Mouse (Mus musculus): ENCODE results near the gene Hist1h2ae.
"Not testable (repeated sequence)": the region's sequence is repeated elsewhere in the genome, so short reads cannot be mapped to it uniquely, and the experiment has no call there.

Hist1h2ae gene

DNA sequence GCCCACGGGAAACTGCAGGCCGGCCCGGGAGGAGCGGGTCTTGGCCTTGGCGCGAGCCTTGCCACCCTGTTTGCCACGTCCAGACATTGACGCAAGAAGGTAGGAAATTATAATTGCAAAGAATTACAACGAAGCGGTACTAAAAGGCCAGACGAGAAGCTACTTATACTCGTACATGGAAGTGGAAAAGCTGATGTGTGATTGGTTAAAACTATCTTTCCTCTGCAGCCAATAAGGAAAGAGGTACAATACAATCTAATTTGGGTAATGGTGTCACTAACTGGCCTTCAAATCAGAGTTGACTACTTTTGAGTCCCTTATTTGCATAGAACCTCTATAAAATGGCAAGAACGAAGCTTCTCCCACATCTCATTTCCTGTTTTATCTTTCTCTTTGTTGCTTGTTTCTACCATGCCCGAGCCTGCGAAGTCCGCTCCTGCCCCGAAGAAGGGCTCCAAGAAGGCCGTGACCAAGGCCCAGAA, at the start of gene Hist1h2ae, which contains the start of gene Hist1h2bg:
Gene Hist1h2ae, minus strand, starts transcription at position 199 of the 482 bp plus-strand sequence.
Gene Hist1h2bg, plus strand, starts transcription at position 375 of the 482 bp plus-strand sequence.
- peak; percentile 43 for DNase-seq

- DNase-seq: peak; percentile 9
Measured at GRCm38 (mm10) chr13:23620056-23620732, 49.2 kb upstream of the Hist1h2ae start.

DNA sequence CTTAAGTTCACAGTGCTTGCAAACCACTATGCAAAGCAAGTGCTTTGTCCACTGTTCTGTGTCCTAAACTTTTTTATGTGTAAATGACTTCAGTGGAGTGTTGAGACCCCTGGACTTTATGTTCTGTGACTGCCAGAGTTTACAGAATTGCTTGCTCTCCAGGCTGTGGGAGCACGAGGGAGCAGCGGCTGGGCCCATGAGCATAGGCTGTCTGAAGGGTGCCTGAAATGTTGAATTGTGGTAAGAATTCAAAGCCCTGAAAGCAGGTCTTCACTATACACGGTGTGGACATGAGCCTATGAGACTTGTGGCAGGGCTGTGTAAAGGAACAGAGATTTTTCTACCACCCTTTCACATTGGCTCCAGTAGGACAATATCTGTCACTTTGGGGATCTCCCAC, 40.6 kb upstream of the Hist1h2ae start:
- no peak for DNase-seq

DNA sequence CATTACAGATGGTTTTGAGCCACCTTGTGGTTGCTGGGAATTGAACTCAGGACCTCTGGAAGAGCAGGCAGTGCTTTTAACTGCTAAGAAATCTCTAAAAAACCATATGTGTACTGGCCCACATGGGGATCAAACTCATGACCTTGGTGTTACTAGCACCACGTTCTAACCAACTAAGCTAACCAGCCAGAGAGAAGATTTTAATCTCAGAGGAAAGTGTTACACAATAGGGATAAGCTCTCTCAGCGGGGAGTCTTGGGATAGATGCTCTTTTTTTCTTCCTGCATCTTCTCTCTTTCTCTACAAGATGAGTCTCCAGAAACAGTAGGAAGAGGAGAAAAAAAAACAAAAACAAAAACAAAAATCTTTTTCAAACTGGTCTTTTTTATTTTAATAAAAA, 39.4 kb upstream of the Hist1h2ae start:
- DNase-seq: no peak

DNA sequence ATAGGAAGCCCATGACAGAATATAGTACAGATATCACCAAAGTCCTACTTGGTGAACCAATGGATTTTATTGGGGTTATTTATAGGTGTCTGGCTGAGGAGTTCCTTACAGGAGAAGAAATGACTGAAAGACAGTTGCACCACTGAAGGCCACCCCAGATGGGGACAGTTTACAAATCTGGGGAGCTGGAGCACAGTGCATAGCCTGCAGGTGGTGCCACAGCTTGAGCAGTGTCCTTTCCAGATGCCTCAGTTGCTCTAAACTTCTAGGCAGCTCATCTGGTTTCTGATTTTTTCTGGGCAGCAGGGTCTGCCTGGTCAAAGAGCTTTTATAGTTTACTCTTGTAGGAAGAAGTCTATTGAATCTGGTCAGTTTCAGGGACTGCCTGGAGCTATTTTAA, 38.8 kb upstream of the Hist1h2ae start:
- DNase-seq: no peak

DNA sequence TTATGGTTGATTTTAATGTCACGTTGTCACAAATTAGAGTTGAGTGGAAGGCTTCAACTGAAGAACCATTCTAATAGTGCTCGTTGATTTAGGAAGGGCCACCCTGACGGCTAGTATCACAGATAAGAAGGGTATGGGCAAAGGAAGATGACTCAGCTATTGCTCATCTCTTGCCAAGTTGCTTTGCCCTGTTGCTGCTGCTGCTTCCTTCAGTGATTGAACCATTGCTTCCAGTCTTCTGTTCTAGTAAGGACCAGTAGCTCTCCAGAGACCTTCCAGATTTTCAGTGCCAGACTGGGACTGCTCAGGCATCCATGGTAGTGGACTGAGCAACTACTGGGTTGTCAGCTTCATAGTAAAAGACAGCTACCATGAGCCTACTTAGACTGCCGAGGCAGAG, 38.2 kb upstream of the Hist1h2ae start:
- no peak for DNase-seq

- no peak for DNase-seq
Measured at GRCm38 (mm10) chr13:23605052-23605451, 34.0 kb upstream of the Hist1h2ae start.

- DNase-seq: no peak
Measured at GRCm38 (mm10) chr13:23604452-23604851, 33.4 kb upstream of the Hist1h2ae start.

DNA sequence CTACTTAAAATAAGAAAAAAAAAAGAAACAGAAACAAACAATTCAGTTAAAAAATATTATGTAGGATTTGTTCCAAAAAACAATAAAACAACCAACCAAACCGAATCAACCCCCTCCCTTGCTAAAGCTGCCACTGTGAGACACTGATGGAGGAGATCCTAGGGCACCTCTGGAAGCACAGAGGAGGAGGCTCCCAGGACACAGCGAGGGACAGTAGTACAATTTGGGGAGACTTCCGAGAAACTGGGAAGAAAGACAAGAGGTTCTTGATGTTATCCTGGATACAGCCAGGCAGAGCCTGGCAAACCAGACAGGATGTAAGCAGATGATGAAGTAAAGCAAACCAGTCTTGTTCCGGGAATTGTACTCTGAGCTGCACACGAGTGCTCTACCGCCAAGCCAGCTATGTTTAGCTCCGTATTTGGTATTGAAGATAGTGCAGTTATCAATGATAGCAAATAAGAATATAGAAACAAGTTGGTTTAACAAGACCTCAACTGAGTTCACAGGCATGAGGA, 32.2 kb upstream of the Hist1h2ae start:
- no peak for DNase-seq

DNA sequence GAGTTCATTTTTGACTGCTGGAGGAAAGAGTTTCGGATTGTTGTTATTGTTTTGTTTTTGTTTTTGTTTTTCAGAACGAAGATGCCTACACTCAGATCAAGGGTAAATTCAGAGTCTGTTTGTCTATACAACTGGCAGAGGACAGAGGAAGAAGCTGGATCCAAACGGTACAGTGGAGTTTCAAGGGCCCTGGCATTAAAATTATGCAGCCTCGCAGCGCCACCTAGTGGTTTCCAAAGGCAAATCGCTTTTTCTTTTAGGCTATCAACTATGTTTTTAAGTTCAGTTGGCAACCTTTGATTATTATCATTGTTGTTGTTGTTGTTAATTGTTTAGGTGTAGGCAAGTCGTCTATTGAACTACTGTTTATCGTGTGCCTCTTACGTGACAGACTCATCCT, 26.9 kb upstream of the Hist1h2ae start:
- DNase-seq: peak; percentile 65

DNA sequence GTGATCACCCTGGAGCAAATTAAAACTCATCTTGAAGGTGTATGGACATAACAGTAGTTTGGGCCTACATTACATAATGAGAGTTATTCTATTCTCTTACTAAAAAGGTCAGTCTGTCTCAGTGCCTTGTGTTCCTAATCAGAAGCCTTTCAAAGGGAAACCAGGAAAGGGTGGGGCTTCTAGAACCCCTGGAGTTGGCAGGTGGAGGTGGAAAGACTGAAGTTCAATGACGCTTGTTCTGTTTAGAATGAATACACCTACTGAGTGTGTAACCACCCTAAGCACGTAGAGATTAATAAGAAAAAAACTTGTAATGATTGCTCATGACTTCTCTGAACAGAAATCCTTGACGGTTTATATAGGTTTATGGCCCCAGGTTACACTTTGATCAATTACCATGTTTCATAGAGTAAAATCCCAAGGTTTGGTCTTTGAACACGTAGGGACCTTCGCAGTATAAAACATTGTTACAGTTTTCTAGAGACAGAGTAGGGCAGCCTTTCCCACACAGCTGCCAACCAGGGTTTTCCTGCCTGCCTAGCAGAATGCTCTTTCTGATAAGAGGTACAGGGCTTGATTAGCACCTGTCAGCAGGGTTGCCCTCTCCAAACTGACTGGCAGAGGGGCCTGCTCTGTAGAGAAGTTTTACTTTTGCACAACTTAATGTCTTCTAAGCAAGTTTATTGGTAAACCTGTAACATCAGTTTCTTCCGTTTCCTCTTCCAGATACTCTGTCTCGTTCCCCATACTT, 24.8 kb upstream of the Hist1h2ae start:
- no peak for DNase-seq

DNA sequence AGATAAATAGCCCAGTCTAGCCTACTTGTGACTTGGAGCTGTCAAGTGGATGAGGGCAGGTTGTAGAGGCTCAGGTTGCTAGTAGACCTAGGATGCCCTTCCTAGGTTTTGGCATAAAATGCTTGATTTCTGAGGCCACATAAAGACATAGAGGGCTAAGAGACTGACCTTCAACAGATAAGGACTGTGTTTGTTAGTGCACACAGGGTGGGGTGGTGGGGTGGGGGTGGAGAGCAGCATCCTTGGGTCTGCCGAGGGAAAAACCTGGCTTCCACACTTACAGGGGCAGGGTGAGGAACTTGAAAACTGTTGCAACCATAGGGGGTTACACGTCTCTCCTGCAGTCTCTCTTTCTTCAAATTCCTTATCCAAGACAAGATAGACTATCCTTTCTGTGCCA, 24.2 kb upstream of the Hist1h2ae start:
- DNase-seq: no peak

DNA sequence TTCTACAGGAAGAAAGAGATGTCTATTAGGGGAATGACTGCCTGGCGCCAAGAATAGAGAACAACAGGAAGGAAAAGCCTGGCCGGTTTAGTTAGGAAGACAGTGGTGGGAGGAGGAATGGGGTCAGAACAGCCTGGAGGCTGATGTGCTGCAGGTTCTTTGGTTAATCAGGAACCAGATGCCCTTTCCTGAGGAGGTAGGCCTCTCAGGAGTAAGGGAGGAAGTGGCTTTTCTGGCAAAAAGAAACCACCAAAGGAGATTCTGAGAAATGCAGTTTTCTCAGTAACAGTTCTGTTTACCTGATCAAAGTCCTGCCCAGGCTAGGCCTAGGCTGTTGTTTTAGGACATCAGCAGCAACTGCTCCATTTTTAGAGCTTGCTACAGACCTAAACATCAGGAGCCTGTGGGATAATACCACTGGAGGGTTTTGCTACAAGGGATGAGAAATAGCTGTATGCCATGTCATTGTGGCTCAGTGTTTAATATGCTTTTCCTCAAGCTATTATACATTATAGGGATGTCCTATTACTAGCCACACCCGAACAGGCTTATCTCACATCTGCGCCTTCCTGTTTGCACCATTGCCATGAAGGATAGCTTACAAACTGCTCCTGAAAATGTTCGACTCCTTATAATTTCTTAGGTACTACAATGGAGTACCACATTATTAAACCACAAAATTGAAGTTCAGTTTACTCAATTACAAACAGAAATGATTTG, 22.2 kb upstream of the Hist1h2ae start:
- no peak for DNase-seq

DNA sequence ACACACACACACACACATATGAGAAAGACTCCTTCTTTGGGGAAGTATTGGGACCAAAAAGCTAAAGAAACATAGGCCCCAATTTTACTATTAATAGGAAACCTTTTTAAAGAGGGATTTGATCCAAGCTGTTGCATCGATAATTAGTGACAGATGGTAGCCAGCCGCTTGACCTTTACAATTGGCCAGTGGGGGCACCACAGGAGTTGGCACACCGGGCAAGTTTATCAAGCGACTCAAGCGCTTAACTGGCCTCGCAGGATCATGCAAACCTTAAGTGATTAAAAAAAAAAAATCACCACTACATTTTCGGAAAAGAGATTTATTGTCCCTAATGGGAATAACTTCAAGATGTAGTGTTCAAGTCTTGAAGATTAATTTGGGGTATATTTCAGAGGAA, 21.6 kb upstream of the Hist1h2ae start:
- peak; percentile 56 for DNase-seq

GRCm38 (mm10) chr13:23591886-23592285, 20.9 kb upstream of the Hist1h2ae start:
- DNase-seq: not testable (repeated sequence)

- no peak for DNase-seq
Measured at GRCm38 (mm10) chr13:23591206-23591605, 20.2 kb upstream of the Hist1h2ae start.

- DNase-seq: no peak
Measured at GRCm38 (mm10) chr13:23586940-23587225, 15.9 kb upstream of the Hist1h2ae start.

DNA sequence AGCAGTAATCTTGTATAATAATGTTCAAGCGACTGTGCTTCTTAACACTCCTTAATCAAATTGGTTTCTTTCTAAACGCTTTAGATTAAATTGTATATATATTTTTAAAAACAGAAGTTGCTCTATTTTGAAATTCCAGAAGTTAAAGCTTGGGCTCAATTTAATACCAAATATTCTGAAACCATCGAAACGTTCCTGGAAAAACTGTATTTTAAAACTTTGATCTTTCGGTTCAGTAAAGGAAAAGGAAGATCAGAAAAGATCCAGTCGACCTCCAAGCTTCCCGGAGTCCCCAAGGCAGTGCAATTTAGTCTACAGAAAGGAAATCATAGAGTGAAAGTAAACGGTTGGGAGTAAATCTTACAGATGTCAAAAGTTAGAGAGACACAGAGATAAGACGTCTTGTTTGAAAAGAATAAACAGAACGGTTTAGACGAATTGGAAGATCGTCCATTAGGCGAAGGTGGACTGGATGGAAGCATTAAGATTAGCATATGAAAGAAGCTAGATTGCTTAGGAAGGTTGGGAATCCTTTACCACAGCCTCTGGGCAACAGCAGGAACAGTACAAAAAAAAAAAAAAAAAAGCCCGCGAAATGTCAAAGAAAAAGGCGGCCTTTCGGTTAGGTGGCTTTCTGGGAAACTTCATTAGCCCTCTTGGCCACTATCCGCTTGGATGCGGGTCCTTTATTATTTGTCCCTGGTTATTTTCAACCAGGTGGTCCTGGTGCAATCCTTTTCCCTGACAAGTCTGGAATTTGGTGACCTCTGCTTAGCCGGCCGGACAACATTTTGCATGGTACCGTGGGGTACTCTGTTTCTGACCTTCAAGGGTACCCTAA, 15.3 kb upstream of the Hist1h2ae start:
- DNase-seq: no peak

DNA sequence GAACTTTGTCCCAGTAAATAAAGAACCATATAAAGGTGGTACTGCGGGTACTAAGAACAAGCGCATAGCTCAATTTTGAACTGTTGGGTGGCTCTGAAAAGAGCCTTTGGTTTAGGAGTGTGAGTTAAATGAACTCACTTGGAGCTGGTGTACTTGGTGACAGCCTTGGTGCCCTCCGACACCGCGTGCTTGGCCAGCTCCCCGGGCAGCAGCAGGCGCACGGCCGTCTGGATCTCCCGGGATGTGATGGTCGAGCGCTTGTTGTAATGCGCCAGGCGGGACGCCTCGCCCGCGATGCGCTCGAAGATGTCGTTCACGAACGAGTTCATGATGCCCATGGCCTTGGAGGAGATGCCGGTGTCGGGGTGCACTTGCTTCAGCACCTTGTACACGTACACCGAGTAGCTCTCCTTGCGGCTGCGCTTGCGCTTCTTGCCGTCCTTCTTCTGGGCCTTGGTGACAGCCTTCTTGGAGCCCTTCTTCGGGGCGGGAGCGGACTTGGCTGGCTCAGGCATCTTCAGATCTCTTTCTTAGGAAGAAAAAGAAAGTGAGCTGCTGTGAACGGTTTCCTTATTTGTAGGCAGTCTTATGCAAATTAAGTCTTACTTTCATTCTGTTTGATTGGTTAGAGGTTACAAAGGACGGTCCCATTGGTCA, 14.6 kb upstream of the Hist1h2ae start:
- DNase-seq: peak; percentile 46

DNA sequence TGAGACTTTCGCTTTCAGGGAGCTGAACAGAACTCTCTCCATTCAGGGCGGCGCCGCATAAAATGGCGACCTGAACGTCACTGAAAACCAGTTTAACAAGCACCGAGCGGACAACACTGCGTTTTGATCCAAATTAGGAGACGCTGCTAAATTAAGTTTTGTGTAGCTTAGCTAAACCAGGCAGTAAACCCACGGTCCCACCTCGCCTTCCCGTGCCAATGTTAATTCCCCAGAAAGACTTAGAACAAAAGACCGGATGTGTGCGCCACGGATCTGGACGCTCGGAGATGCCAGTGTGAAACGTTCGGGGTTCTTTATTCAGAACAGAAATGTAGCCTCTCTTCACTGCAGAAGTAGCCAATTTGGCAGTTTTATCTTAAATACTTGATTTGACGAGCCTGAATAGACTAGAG, 14.0 kb upstream of the Hist1h2ae start:
- no peak for DNase-seq

GRCm38 (mm10) chr13:23584331-23584730, 13.3 kb upstream of the Hist1h2ae start:
- no peak for DNase-seq
